Mouse (Mus musculus): ENCODE measurements around the gene Tbl1x.

DNA sequence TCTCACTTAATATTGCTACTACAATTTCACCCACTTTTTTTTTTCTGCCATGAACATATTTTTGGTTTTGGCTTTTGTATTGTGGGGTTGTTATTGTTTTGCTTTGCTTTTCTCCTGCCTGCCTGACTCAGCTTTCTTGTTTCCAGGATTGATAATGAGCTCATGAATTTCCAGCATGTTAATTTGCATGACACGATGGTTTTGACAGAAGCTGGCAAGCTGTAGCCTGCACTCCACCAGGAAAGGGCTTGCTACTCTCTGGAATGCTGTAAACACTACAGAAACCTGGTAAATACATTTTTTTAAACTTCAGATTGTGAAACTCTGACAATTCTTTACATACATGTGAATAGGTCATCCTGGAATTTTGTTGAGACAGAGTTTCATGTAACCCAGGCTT is 36.3 kb upstream of the Tbl1x start:
- TF ChIP-seq POLR2A (IDR thresholded peaks at IDR 0.05; ENCODE audit: low read depth, low read length) (no peak), CTCF (IDR thresholded peaks at IDR 0.05; ENCODE audit: extremely low read depth, insufficient read depth, insufficient read length, insufficient replicate concordance) (no peak)

All from spleen, adult 2 months (tissue).